Mouse (Mus musculus): ENCODE data around the gene Cwf19l1.

Gene Cwf19l1

GRCm38 (mm10) chr19:44060226-44060625 lies 75.5 kb downstream of the Cwf19l1 start:
- DNase-seq (ENCODE audit: extremely low read depth, low read depth) = no peak
